Mouse (Mus musculus) erythroblast, adult 5-6 weeks (primary cell): ENCODE data around the gene Slc6a20b. TPM values are rescaled to one million over a fixed set of nuclear protein-coding genes. Genes with fewer than 3 reads are reported as not detected.

Experiments
- ATAC-seq: replicated peaks from 2 replicates; pipeline ENCODE4 v1.8.0; 2016; ENCODE audit warnings: moderate number of reproducible peaks, mild to moderate bottlenecking, moderate TSS enrichment, inconsistent platforms; ENCODE audit not compliant: poor library complexity, low FRiP score, severe bottlenecking
- total RNA-seq, 2 experiments: library from RNA; stranded (forward) in 1 of 2; stranded (reverse) in 1 of 2; fragments of 150-400 nt in 1 of 2; fragments of 200-764, 138-1000 nt in 1 of 2; gene quantifications; 2 replicates each; pipeline versions ENCODE4 v1.2.3 to v1.2.4; 2015 to 2017; ENCODE audit warnings: low replicate concordance in 2 of 2

Slc6a20b gene
- total RNA-seq, 2 experiments from 2014 or later = 1.4 TPM; not detected in 1

GRCm38 (mm10) chr9:123597376-123597775 is 35.0 kb downstream of the Slc6a20b start:
- no peak for ATAC-seq

- ATAC-seq = no peak
Measured at GRCm38 (mm10) chr9:123596910-123597309, 35.5 kb downstream of the Slc6a20b start.

DNA sequence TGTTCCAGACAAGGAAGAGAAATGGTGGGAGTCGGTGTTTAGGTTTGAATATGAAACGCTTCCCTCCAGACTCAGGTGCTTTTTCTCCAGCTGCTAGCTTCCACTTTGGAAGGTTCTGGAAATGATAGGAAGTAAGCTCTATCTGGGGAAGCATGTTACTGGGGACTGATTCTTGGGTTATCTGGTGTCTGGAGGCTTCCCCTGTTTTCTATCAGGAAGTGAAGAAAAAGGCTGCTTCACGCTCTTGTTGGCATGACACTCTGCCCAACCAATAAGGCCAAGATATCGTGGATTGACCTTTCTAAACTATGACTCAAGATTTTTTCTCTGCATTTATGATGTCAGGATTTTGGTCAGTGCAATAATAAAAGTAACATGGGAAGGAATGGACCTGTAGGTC is 37.2 kb downstream of the Slc6a20b start:
- ATAC-seq = no peak

GRCm38 (mm10) chr9:123589240-123589910 is 43.0 kb downstream of the Slc6a20b start:
- no peak for ATAC-seq

GRCm38 (mm10) chr9:123577360-123578192 is 54.8 kb downstream of the Slc6a20b start:
- ATAC-seq = no peak

GRCm38 (mm10) chr9:123554599-123554998 is 77.8 kb downstream of the Slc6a20b start:
- no peak for ATAC-seq

Other genes with a start within 250 kb of the Slc6a20b start
- gene Limd1, start 153.9 kb downstream of the Slc6a20b start, total RNA-seq (2015; ENCODE audit: low replicate concordance) = 10.7 and 19.2 TPM in 2 replicates
- 14.1 and 22.6 TPM in 2 replicates for gene Limd1, start 153.9 kb downstream of the Slc6a20b start, total RNA-seq (2017; ENCODE audit: low replicate concordance)
- gene Sacm1l, start 102.8 kb downstream of the Slc6a20b start, total RNA-seq (2015; ENCODE audit: low replicate concordance) = 12.7 and 15.5 TPM in 2 replicates
- gene Sacm1l, start 102.8 kb downstream of the Slc6a20b start, total RNA-seq (2017; ENCODE audit: low replicate concordance) = 12.8 and 13.4 TPM in 2 replicates
- 0.84 and 3.5 TPM in 2 replicates for gene Ccr9, start 45.9 kb upstream of the Slc6a20b start, total RNA-seq (2015; ENCODE audit: low replicate concordance)
- gene Ccr9, start 45.9 kb upstream of the Slc6a20b start, total RNA-seq (2017; ENCODE audit: low replicate concordance) = 0.34 and 0.84 TPM in 2 replicates
- gene Slc6a20a, start 46.3 kb upstream of the Slc6a20b start, total RNA-seq (2015; ENCODE audit: low replicate concordance) = 34.3 and 35.2 TPM in 2 replicates
- gene Slc6a20a, start 46.3 kb upstream of the Slc6a20b start, total RNA-seq (2017; ENCODE audit: low replicate concordance) = 39.0 TPM in 2 replicates
- 6.3 and 16.7 TPM in 2 replicates for gene Lztfl1, start 85.1 kb upstream of the Slc6a20b start, total RNA-seq (2015; ENCODE audit: low replicate concordance)
- 9.6 and 15.3 TPM in 2 replicates for gene Lztfl1, start 85.1 kb upstream of the Slc6a20b start, total RNA-seq (2017; ENCODE audit: low replicate concordance)
- 1.3 TPM in 1 of 2 replicates, not detected in the other for gene Cxcr6, start 173.9 kb upstream of the Slc6a20b start, total RNA-seq (2015; ENCODE audit: low replicate concordance)
- gene Cxcr6, start 173.9 kb upstream of the Slc6a20b start, total RNA-seq (2017; ENCODE audit: low replicate concordance) = 0.77 and 1.3 TPM in 2 replicates
- gene Fyco1, start 219.3 kb upstream of the Slc6a20b start, total RNA-seq (2015; ENCODE audit: low replicate concordance) = 10.9 and 12.3 TPM in 2 replicates
- gene Fyco1, start 219.3 kb upstream of the Slc6a20b start, total RNA-seq (2017; ENCODE audit: low replicate concordance) = 6.5 and 9.1 TPM in 2 replicates
- not detected in 2 replicates for gene Xcr1, start 229.5 kb upstream of the Slc6a20b start, total RNA-seq (2015; ENCODE audit: low replicate concordance)
- gene Xcr1, start 229.5 kb upstream of the Slc6a20b start, total RNA-seq (2017; ENCODE audit: low replicate concordance) = 0.70 TPM in 1 of 2 replicates, not detected in the other